Mouse (Mus musculus): ENCODE measurements around the gene Rhag. TPM values are rescaled to one million over a fixed set of nuclear protein-coding genes. Genes with fewer than 3 reads are reported as not detected.

Gene Rhag
- total RNA-seq, 2 experiments from 2014 or later, result 79.9 to 128 TPM

DNA sequence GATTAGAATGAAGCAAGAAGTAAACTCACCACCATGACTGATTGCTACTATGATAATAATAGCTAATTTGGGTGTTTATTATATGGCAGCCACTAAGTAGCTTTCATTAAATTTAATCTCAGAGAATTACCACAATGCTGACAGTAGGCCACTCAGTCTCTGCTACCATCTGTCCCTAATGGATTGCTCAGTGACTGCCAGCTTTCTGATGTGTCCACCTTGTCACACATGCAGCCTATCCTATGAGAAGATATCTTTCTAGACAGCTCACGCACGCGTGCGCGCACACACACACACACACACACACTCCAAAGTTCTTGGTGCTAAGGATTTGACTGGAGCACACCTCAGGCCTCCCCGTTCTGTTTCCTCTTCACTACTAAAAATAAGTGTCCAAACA lies 61.7 kb downstream of the Rhag start:
- no peak for ATAC-seq (replicated peaks; ENCODE audit: low FRiP score, low TSS enrichment, poor library complexity, severe bottlenecking)

DNA sequence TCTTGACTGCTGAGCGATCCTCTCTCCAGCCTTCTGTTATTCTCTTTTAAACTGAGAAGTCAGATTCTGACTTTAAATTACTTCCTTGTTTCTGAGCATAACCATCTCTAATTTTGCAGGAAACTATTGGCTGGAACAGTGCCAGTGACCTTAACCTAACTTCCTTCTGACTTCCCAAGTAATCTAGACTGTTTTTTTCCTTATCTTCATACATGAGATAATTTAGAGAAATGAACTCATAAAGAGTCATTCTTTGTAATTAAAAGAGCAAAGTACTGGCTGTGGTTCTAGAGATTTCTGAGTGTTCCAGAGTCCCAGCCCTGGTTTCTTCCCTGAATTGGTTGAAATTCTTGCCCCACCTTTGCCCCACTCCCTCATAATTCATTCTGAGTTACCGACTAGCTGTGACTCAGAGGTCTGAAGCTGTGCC lies 62.7 kb downstream of the Rhag start:
- ATAC-seq (replicated peaks; ENCODE audit: low FRiP score, low TSS enrichment, poor library complexity, severe bottlenecking), result no peak

DNA sequence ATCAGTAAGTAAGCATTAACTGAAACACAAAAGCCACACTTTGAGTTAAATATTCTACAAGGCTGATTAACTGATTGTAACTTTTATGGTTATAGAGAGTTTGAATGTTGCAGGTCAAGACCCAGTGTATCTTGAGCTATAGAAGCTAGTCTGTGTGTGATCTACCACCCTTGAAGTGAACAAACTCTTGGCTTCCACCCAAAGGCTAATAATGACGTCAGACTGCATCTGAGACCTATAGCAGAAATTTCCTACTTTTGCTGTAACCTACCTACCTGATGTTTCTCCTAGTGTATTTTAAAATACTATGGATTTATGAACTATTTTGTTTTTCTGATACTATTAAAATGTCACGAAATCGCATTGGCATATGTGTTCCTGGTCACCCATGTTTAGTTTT lies 63.8 kb downstream of the Rhag start:
- no peak for ATAC-seq (replicated peaks; ENCODE audit: low FRiP score, low TSS enrichment, poor library complexity, severe bottlenecking)

DNA sequence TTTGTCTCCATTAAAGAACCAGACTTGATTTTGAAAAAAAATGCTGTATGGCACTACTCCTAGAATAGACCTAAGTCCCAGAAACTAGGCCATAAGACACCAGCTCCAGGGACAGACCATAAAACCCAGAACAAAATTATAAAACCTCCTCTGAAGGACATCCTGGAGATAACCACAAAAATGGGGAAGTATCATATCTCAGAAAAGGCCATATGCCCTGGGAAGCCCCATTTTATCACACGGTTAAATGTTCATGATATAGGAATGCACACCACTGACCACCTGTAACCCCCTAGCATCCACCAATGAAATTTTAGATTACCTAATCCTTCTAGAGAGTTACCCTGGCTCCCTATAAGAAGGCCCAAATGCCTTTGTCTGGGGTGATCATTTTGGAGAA lies 64.6 kb downstream of the Rhag start:
- ATAC-seq (replicated peaks; ENCODE audit: low FRiP score, low TSS enrichment, poor library complexity, severe bottlenecking), result no peak

DNA sequence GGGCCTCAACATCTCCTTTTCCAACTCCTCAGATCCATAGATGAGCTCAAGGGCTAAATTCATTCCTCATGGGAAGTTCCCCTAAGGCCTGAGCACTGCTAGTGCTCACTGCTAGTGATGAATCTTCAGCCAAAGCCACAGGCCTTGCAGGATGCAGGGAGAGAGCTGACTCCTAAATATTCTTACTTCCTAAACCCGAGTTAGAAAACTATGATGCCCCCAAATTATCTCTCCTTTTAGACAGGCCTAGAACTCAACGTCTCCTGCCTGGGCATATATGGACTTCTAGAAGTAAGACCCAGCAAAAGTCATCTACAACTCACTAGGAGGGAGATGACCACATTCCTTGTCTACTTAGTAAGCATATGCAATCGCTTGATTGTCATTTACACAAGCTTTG lies 66.8 kb downstream of the Rhag start:
- no peak for ATAC-seq (replicated peaks; ENCODE audit: low FRiP score, low TSS enrichment, poor library complexity, severe bottlenecking)

DNA sequence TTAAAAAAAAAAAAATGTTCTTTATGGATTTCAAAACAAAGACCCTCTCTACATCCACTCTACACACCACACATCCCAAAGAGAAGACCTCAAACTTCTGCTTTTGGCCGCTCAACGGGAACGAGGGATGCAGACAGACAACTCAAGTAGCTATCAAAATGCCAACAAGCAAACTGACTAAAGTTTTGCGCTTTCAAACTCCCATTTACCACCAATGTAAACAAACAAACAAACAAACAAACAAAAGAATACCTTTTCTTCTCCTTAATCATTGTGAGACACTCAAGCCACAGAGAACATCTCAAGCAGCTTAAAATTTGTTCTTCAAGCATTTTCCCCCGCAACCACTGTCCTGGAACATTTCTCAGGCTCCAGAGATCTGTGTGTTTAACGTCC lies 68.6 kb downstream of the Rhag start:
- ATAC-seq (replicated peaks; ENCODE audit: low FRiP score, low TSS enrichment, poor library complexity, severe bottlenecking), result no peak

DNA sequence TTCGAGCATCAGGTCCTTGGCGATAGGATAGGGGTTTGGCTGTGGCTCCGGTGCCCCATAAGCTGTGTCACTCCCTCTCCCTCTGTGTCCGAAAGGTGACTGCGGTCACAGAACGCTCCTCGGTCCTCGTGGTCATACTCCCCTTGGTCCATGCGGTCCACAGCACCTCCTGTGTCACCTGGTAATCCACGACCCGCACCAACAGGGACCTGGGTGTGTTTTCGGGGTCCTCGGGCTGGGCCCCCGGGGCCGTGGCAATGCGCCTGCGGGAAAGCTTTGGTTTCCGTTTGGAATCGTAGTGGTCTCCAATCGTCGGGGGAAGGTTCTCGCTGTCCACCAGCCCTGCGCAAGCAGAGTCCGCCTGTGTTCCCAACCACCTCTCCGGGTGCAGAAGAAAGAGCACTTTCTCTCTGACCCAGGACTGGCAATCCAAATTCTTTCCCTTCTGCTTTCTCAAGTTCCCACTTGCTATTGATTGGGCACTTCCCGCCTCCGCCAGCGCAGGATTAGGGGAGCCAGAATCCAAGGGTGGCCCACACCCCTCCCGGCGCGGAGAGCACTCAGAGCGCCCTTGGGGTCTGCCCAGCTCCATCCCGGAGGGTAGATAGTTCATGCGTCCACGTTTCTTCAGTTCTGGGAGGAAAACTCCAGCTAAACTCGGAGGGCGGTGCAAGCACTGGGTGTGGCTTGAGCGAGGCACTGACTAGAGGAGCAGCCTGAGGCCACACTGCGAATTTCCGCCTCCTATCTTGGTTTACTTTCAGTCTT lies 69.2 kb downstream of the Rhag start, which contains the start of gene 9130008F23Rik:
Gene 9130008F23Rik, minus strand, starts transcription at position 636 of the 768 bp plus-strand sequence.
- ATAC-seq (replicated peaks; ENCODE audit: low FRiP score, low TSS enrichment, poor library complexity, severe bottlenecking), result peak; percentile 84

DNA sequence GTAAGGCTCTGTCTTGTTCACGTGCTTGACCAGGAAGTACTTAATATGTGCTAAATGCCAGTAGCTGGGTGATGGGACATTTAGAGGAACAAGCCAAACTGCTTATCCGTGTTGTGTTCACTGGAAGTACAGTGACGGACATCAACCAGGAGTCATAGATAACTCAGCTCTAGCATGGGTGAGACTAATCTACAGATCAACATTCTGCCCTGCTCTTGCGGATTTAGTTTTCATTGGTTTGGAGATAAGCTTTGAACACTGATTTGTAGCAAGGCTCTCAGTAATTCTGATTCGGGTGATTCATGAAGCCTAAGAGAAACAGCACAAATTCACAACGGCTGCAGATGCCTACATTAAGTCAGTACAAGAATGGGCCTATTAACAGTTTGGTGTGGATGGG lies 71.2 kb downstream of the Rhag start:
- ATAC-seq (replicated peaks; ENCODE audit: low FRiP score, low TSS enrichment, poor library complexity, severe bottlenecking), result no peak

DNA sequence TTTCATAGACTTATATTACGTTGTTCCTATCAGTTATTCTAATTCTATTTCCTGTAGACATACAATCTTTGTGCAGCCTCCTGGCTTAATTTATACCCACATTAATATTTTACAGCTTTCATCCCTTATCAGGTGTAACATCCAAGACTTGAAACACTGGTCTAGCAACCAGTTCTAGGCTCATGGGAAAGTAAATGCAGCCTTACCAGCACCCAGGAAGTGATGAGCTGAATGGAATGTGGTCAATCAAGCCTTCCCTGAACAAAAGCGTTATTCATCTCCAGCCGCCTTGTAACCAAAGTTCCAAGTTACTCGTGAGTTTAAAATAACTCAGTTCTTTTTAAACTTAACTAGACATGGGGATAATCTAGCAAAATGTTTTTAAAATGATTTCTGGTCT lies 74.2 kb downstream of the Rhag start:
- no peak for ATAC-seq (replicated peaks; ENCODE audit: low FRiP score, low TSS enrichment, poor library complexity, severe bottlenecking)

DNA sequence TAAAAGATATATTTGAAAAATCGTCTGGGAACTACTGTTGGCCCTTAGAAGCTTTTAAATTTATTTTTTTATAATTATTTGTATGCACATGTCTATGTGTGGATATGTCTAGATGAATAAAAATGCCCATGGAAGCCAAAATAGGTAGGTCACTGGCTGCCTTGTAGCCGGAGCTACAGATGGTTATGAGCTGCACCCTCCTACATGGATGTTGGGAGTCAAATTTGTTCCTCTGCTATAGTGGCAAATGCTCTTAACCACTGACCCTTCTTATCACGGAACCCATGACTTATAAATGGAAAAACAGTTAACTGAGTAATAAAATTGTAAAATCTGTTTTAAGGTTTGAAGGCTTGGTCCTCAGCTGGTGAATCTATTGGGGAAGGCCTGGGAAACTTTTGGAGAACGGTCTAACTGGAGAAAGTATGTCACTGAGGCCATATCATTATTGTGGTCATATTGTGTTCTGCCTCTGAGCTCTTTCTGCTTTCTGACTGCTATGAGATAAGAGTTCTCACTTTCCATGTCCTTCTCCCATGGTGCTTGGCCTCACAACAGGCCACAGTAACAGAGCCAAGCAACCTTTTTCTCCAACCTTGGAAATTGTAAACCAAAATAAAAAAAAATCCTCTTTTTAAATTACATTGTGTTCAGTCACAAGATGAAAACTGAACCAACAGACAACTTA lies 77.1 kb downstream of the Rhag start:
- peak; percentile 95 for ATAC-seq (replicated peaks; ENCODE audit: low FRiP score, low TSS enrichment, poor library complexity, severe bottlenecking)

Other genes with a start within 250 kb of the Rhag start
- not detected in 2 replicates for gene Esp6, start 249.6 kb upstream of the Rhag start, total RNA-seq (2014; fragmentation: Nextera tagmentation)
- not detected in 2 replicates for gene Esp6, start 249.6 kb upstream of the Rhag start, total RNA-seq (2017)
- gene Esp4, start 212.5 kb upstream of the Rhag start, total RNA-seq (2014; fragmentation: Nextera tagmentation), result not detected in 2 replicates
- gene Esp4, start 212.5 kb upstream of the Rhag start, total RNA-seq (2017), result not detected in 2 replicates
- gene Esp3, start 179.1 kb upstream of the Rhag start, total RNA-seq (2014; fragmentation: Nextera tagmentation), result not detected in 2 replicates
- not detected in 2 replicates for gene Esp3, start 179.1 kb upstream of the Rhag start, total RNA-seq (2017)
- gene Esp1, start 84.0 kb upstream of the Rhag start, total RNA-seq (2014; fragmentation: Nextera tagmentation), result not detected in 2 replicates
- gene Esp1, start 84.0 kb upstream of the Rhag start, total RNA-seq (2017), result not detected in 2 replicates
- 3.8 TPM in 1 of 2 replicates, not detected in the other for gene Crisp2, start 4.1 kb upstream of the Rhag start, total RNA-seq (2014; fragmentation: Nextera tagmentation)
- gene Crisp2, start 4.1 kb upstream of the Rhag start, total RNA-seq (2017), result 3.1 TPM in 1 of 2 replicates, not detected in the other
- 1.9 and 4.0 TPM in 2 replicates for gene 9130008F23Rik, start 69.4 kb downstream of the Rhag start, total RNA-seq (2014; fragmentation: Nextera tagmentation)
- 0.84 and 14.3 TPM in 2 replicates for gene 9130008F23Rik, start 69.4 kb downstream of the Rhag start, total RNA-seq (2017)
- gene Glyatl3, start 103.2 kb downstream of the Rhag start, total RNA-seq (2014; fragmentation: Nextera tagmentation), result not detected in 2 replicates
- gene Glyatl3, start 103.2 kb downstream of the Rhag start, total RNA-seq (2017), result not detected in 2 replicates
- 16.6 and 22.1 TPM in 2 replicates for gene Mut, start 123.6 kb downstream of the Rhag start, total RNA-seq (2014; fragmentation: Nextera tagmentation)
- 47.6 and 57.7 TPM in 2 replicates for gene Mut, start 123.6 kb downstream of the Rhag start, total RNA-seq (2017)
- gene Cenpq, start 123.9 kb downstream of the Rhag start, total RNA-seq (2014; fragmentation: Nextera tagmentation), result 40.4 and 48.2 TPM in 2 replicates
- 63.6 and 67.0 TPM in 2 replicates for gene Cenpq, start 123.9 kb downstream of the Rhag start, total RNA-seq (2017)

All from megakaryocyte-erythroid progenitor cell, adult 5-6 weeks (primary cell).